Mouse (Mus musculus): ENCODE measurements at regions not wholly inside any gene's neighbourhood (a gene's known extent, or its start where the extent isn't known, plus 50 kb on each side); places are given as distances from the start of the nearest gene placed in this dataset.

DNA sequence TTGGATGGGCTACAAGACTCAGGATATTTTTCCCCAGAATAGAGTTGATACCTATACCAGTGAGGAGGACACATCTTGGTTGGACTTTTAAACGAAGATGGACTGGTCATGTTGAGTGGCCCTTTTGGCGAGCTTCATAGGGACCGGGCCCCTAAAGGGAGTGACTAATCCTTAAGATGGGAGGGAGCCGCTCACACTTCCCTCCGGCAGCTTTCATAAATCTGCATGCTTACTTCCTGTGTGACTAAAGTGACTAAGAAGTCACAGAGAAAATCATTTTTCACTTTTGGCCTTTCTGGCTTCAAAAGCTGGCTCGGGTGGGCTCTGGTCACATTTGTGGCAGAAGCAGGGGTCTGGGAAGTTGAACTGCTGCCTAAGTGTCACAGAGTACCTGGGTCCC is 59.4 kb upstream of the Elk3 start:
- TF ChIP-seq EP300 (IDR thresholded peaks at IDR 0.05; ENCODE audit: insufficient read depth, low read depth, low read length) (no peak), CTCF (IDR thresholded peaks at IDR 0.05; ENCODE audit: low read depth, low read length) (no peak), POLR2A (IDR thresholded peaks at IDR 0.05; ENCODE audit: insufficient read depth, low read length) (no peak)

DNA sequence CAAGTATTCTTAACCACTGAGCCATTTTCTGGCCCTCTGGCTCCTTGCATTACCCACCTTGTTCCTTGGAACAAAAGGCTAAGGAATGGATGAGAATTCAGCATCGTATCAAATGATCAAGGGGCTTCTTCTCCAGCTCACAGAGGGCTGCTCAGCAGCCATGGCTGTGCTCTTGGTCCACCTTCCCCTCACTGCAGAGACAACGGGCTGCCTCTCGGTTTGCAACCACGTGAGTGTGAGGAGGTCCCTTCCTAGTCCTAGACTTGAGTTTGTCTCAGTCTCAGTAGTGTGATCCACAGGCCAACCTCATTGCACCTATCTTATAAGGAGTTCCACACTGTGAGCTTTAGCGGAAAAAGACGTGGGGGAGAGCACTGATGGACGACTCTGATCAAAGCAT is 61.3 kb upstream of the Elk3 start:
- peaks cover 1% of the 10 kb centered on the region for H3K4me1 ChIP-seq (ENCODE audit: control insufficient read depth, insufficient read depth, low read length)
- H3K9me3 ChIP-seq (replicated peaks; ENCODE audit: control insufficient read depth, insufficient read depth, low read length, poor library complexity, severe bottlenecking) = no peaks in the 10 kb centered on the region
- no peak overlapping the region for H3K4me3 ChIP-seq (ENCODE audit: low read depth, low read length)
- TF ChIP-seq EP300 (IDR thresholded peaks at IDR 0.05; ENCODE audit: insufficient read depth, low read depth, low read length) = no peak
- TF ChIP-seq CTCF (IDR thresholded peaks at IDR 0.05; ENCODE audit: low read depth, low read length) = no peak
- TF ChIP-seq POLR2A (IDR thresholded peaks at IDR 0.05; ENCODE audit: insufficient read depth, low read length) = no peak
- no peak overlapping the region for H3K9ac ChIP-seq (ENCODE audit: low read depth, poor library complexity, severe bottlenecking)
- H3K36me3 ChIP-seq (ENCODE audit: control insufficient read depth, insufficient read depth, low read length, poor library complexity, severe bottlenecking) = no peaks in the 10 kb centered on the region
- H3K27ac ChIP-seq (ENCODE audit: insufficient read depth, low read length) = no peak overlapping the region
- H3K27me3 ChIP-seq (ENCODE audit: control insufficient read depth, insufficient read depth, low read length, poor library complexity, severe bottlenecking) = no peaks in the 10 kb centered on the region

More for the DNA sequence above, 59.4 kb upstream of the Elk3 start:
- Histone ChIP-seq H3K27me3 (ENCODE audit: control insufficient read depth, insufficient read depth, low read length, poor library complexity, severe bottlenecking) (no peaks in the 10 kb centered on the region), H3K9me3 (replicated peaks; ENCODE audit: control insufficient read depth, insufficient read depth, low read length, poor library complexity, severe bottlenecking) (no peaks in the 10 kb centered on the region), H3K36me3 (ENCODE audit: control insufficient read depth, insufficient read depth, low read length, poor library complexity, severe bottlenecking) (no peaks in the 10 kb centered on the region), H3K4me1 (ENCODE audit: control insufficient read depth, insufficient read depth, low read length) (peaks cover 1% of the 10 kb centered on the region), H3K9ac (ENCODE audit: low read depth, poor library complexity, severe bottlenecking) (no peak overlapping the region), H3K4me3 (ENCODE audit: low read depth, low read length) (no peak overlapping the region), H3K27ac (ENCODE audit: insufficient read depth, low read length) (no peak overlapping the region)

DNA sequence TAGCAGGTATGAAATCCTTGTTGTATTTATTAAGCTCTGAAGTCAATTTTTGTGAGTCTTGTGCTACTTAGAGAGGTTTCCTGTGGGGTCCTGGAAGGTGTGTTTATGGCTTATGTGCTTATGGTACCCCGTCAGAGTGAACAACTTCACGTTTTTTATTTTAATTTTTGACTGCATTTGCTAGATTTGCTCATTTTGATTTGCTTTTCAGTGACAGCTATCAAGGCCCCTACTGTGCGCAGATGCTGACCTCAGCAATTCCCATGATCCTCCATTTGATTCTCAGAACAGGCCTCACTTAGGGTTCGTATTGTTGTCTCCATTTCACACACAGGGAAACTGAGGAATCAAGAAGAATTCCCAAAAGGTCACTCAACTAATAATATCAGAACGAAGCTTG is 62.3 kb upstream of the Elk3 start:
- H3K36me3 ChIP-seq (ENCODE audit: control insufficient read depth, insufficient read depth, low read length, poor library complexity, severe bottlenecking) = no peaks in the 10 kb centered on the region
- peaks cover 1% of the 10 kb centered on the region for H3K4me1 ChIP-seq (ENCODE audit: control insufficient read depth, insufficient read depth, low read length)
- TF ChIP-seq POLR2A (IDR thresholded peaks at IDR 0.05; ENCODE audit: insufficient read depth, low read length) (no peak), EP300 (IDR thresholded peaks at IDR 0.05; ENCODE audit: insufficient read depth, low read depth, low read length) (no peak), CTCF (IDR thresholded peaks at IDR 0.05; ENCODE audit: low read depth, low read length) (no peak)
- no peak overlapping the region for H3K9ac ChIP-seq (ENCODE audit: low read depth, poor library complexity, severe bottlenecking)
- H3K27me3 ChIP-seq (ENCODE audit: control insufficient read depth, insufficient read depth, low read length, poor library complexity, severe bottlenecking) = no peaks in the 10 kb centered on the region
- no peaks in the 10 kb centered on the region for H3K9me3 ChIP-seq (replicated peaks; ENCODE audit: control insufficient read depth, insufficient read depth, low read length, poor library complexity, severe bottlenecking)
- no peak overlapping the region for H3K27ac ChIP-seq (ENCODE audit: insufficient read depth, low read length)
- H3K4me3 ChIP-seq (ENCODE audit: low read depth, low read length) = no peak overlapping the region

DNA sequence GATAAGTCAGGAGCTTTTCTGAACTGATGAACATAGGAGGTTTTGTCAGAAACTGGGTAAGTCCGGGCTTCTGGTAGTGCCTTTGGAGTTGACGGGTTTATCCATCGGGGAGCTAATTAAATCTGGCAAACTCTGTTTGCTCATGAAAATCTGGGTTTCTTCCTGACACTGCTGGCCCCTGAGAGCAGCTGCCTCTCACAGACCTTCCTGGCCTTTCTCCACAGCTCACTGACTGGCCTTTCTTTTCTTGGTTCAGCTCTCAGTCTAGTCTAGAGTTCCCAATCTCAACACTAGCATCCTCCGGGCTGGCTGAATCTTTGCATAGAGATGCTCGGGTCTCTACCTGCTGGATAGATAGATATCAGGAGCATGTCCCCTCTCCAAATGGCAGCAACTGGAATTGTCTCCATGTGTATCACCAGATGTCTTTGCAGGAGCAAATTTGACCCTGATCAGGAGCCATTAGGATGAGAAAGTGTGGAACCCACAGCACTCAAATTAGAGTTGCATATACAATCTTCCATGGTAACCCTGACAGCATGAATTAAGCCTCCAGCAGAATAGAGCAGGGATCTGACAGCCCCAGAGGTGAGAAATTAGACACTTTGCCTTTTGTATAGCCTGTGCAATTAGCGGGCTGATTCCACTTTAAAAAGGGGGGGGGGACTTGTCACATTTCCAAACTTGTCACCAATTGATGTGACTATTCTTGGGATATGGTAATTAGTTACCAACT is 63.2 kb upstream of the Elk3 start:
- Histone ChIP-seq H3K9ac (ENCODE audit: low read depth, poor library complexity, severe bottlenecking) (no peak overlapping the region), H3K27ac (ENCODE audit: insufficient read depth, low read length) (no peak overlapping the region), H3K36me3 (ENCODE audit: control insufficient read depth, insufficient read depth, low read length, poor library complexity, severe bottlenecking) (no peaks in the 10 kb centered on the region), H3K4me3 (ENCODE audit: low read depth, low read length) (no peak overlapping the region), H3K4me1 (ENCODE audit: control insufficient read depth, insufficient read depth, low read length) (peaks cover 1% of the 10 kb centered on the region), H3K9me3 (replicated peaks; ENCODE audit: control insufficient read depth, insufficient read depth, low read length, poor library complexity, severe bottlenecking) (no peaks in the 10 kb centered on the region), H3K27me3 (ENCODE audit: control insufficient read depth, insufficient read depth, low read length, poor library complexity, severe bottlenecking) (no peaks in the 10 kb centered on the region)
- TF ChIP-seq CTCF (IDR thresholded peaks at IDR 0.05; ENCODE audit: low read depth, low read length) (no peak), EP300 (IDR thresholded peaks at IDR 0.05; ENCODE audit: insufficient read depth, low read depth, low read length) (no peak), POLR2A (IDR thresholded peaks at IDR 0.05; ENCODE audit: insufficient read depth, low read length) (no peak)

DNA sequence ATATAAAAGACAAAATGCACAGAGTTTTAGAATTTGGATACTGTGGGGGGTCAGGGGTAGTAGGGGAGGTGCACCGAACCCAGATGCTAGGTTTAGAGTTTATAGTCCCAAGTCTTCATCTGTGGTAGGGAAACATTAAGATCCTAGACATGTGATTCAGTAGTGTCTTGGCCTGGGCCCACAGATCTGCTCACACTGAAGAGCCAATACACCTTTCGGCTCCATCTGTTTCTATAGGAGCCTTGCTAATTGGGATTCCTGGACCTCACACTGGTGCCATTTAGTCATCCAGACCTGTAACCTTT is 63.7 kb upstream of the Elk3 start:
- H3K4me3 ChIP-seq (ENCODE audit: low read depth, low read length) = no peak overlapping the region
- H3K27ac ChIP-seq (ENCODE audit: insufficient read depth, low read length) = no peak overlapping the region
- H3K4me1 ChIP-seq (ENCODE audit: control insufficient read depth, insufficient read depth, low read length) = peaks cover 1% of the 10 kb centered on the region
- TF ChIP-seq POLR2A (IDR thresholded peaks at IDR 0.05; ENCODE audit: insufficient read depth, low read length) = no peak
- TF ChIP-seq EP300 (IDR thresholded peaks at IDR 0.05; ENCODE audit: insufficient read depth, low read depth, low read length) = no peak
- no peak for TF ChIP-seq CTCF (IDR thresholded peaks at IDR 0.05; ENCODE audit: low read depth, low read length)
- no peaks in the 10 kb centered on the region for H3K36me3 ChIP-seq (ENCODE audit: control insufficient read depth, insufficient read depth, low read length, poor library complexity, severe bottlenecking)
- no peaks in the 10 kb centered on the region for H3K27me3 ChIP-seq (ENCODE audit: control insufficient read depth, insufficient read depth, low read length, poor library complexity, severe bottlenecking)
- H3K9ac ChIP-seq (ENCODE audit: low read depth, poor library complexity, severe bottlenecking) = no peak overlapping the region
- H3K9me3 ChIP-seq (replicated peaks; ENCODE audit: control insufficient read depth, insufficient read depth, low read length, poor library complexity, severe bottlenecking) = no peaks in the 10 kb centered on the region

DNA sequence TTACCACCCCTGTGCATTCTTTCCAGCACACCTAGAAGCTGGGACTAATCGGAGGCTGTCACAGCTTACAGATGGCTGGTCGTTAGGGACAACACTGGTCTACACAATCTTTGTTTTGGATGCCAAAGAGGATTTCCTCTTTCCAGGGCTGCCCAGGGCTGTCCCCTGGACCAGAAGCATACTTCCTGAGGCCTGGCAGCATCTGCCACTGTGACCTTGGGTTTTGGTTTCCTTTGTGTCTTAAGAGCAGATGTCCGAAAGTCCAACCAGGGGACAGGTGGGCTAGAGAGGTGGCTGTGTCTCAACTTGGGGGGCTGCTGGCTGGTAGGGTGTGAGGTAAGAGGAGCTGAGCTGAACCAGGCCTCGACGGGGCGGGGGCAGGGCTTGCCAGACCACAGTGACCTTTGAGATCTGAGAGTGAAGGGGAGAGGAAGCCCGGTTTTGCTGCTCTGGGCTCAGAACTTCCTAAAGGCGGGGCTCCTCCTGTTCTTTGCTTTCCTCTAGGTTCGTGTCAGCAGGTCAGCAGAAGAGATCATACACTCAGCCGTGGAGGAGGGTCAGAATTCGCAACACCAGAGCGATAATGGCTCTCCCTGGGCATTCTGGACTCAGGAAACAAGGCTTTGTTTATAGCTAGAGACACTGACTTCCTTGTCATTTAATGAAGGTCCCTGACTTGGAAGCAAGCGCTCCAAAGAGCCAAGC is 64.2 kb upstream of the Elk3 start:
- no peak overlapping the region for H3K27ac ChIP-seq (ENCODE audit: insufficient read depth, low read length)

More for the DNA sequence above, 64.2 kb upstream of the Elk3 start:
- no peaks in the 10 kb centered on the region for H3K4me1 ChIP-seq (ENCODE audit: control insufficient read depth, insufficient read depth, low read length)
- no peak overlapping the region for H3K9ac ChIP-seq (ENCODE audit: low read depth, poor library complexity, severe bottlenecking)
- no peaks in the 10 kb centered on the region for H3K27me3 ChIP-seq (ENCODE audit: control insufficient read depth, insufficient read depth, low read length, poor library complexity, severe bottlenecking)
- 0 out of 2 replicates have a peak, but pooled peaks cover 3% of the 10 kb centered on the region for H3K9me3 ChIP-seq (replicated peaks; ENCODE audit: control insufficient read depth, insufficient read depth, low read length, poor library complexity, severe bottlenecking)
- H3K36me3 ChIP-seq (ENCODE audit: control insufficient read depth, insufficient read depth, low read length, poor library complexity, severe bottlenecking) = no peaks in the 10 kb centered on the region
- no peak for TF ChIP-seq EP300 (IDR thresholded peaks at IDR 0.05; ENCODE audit: insufficient read depth, low read depth, low read length)
- no peak for TF ChIP-seq POLR2A (IDR thresholded peaks at IDR 0.05; ENCODE audit: insufficient read depth, low read length)
- no peak for TF ChIP-seq CTCF (IDR thresholded peaks at IDR 0.05; ENCODE audit: low read depth, low read length)
- no peak overlapping the region for H3K4me3 ChIP-seq (ENCODE audit: low read depth, low read length)

All from ES-Bruce4 (cell line).